Mouse (Mus musculus) spleen, embryonic (tissue): ENCODE results near the gene Crybb2.
"Not testable (repeated sequence)": the region's sequence is repeated elsewhere in the genome, so short reads cannot be mapped to it uniquely, and the experiment has no call there.

Experiments used
- CTCF ChIA-PET: fragments of 350-600 bp; sonication (Branson Sonifier 250); formaldehyde crosslinking; loops from one replicate; lab custom pipeline; 2022; lab: Charles Lee

Gene Crybb2

DNA sequence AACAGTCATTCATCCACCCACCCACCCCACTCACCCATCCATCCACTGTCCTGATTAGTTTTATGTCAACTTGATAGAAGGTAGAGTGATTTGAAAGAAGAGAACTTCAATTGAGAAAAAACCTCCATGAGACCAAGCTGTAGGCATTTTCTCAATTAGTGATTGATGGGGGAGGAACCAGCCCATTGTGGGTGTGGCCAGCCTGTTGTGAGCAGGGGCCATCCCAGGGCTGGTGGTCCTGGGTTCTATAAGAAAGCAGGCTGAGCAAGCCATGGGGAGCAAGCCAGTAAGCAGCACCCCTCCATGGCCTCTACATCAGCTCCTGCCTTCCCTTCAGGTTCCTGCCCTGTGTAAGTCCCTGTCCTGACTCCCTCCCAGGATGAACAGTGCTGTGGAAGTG is at the start of gene Crybb2:
Crybb2 (minus strand) TSS at position 101 of the 400 bp plus-strand sequence.
- CTCF ChIA-PET: no interaction called here

GRCm38 (mm10) chr5:113119291-113119690 is 49.4 kb upstream of the Crybb2 start:
- CTCF ChIA-PET: no interaction called here

DNA sequence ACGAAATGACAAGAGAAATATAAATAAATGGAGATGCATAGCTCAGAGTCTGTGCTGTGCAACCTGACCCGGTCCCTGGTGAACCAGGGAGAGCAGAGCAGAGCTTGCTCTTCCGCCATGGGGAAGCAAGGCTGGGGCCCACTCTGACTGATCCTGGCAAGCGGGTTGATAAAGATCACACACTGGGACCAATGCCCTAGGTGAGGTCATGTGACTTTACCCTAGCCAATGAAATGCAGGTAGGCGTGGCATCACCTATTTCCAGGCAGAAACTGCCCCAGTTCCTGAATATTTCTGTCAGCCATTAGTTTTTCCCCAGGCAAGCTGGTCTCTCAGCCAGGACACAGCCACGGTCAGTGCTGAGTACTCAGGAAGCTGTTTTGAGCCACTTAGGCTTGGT is 48.8 kb upstream of the Crybb2 start:
- CTCF ChIA-PET: interaction anchor here (0.6 kb wide), 1 partner anchor 10 kb away, joined by 5 read pairs; no protein-coding TSS in a partner anchor

DNA sequence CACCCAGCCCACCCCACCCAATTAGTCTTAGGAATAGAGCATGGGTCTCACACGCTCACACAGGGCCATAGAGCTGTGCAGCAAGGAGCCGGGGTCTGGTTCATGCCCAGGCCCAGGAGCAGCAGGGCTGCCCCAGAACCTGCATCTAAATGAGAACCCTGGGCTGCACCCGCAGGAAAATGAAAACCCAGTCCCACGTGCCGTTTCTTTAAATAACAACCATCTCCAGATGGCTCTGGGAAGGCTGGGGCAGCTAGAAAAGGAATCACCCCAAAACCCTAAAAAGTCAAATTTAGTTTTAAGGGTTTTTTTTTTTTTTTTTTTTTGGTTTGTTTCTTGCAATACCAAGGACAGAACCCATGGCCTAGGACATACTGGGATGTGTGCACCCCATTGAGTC is 47.4 kb upstream of the Crybb2 start:
- CTCF ChIA-PET: no interaction called here

GRCm38 (mm10) chr5:113115896-113116295 is 46.0 kb upstream of the Crybb2 start:
- CTCF ChIA-PET: no interaction called here

DNA sequence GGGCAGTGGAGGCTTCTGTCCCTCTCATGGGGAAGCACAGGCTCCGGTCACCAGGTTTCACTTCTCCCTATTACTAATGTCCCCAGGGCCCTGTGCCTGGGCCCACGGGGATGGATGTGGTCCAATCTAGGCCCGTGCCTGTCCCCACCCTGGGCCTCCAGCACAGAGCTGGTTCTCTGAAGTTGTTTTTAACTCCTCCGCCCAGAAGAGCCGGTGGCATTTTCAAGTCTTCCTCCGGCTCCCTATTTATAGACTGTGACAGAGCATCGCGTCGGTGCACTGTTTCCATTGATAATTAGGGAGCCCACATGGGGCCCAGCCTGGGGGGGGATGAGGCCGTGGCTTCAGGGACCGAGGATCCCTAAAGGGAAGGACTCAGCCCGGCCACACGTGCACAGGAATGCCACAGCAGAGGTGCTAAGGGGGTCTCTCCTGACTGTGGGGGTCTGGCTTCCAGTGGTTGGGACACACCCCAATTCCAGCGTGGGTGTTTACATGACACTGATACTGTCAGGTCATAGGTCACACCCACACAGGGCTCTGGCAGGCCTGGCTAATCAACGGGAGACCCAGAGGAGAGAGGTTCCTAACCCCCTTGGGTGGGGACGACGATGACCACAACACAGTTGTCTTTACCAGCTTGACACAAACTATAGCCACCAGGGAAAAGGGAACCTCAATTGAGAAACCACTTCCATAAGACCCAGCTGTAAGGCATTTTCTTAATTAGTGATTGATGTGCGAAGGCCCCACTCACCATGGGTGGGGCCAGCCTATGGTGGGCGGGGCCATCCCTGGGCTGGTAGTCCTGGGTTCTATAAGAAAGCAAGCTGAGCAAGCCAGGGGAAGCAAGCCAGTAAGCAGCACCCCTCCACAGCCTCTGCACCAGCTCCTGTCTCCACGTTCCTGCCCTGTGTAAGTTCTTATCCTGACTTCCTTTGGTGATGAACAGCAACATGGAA is 44.6 kb upstream of the Crybb2 start:
- CTCF ChIA-PET: no interaction called here

- CTCF ChIA-PET: no interaction called here
Observed at GRCm38 (mm10) chr5:113113120-113113519, 43.2 kb upstream of the Crybb2 start.

- CTCF ChIA-PET: interaction anchor here (0.7 kb wide), 1 partner anchor 180 kb away, joined by 3 read pairs; no protein-coding TSS in a partner anchor
Observed at GRCm38 (mm10) chr5:113111336-113111735, 41.4 kb upstream of the Crybb2 start.

DNA sequence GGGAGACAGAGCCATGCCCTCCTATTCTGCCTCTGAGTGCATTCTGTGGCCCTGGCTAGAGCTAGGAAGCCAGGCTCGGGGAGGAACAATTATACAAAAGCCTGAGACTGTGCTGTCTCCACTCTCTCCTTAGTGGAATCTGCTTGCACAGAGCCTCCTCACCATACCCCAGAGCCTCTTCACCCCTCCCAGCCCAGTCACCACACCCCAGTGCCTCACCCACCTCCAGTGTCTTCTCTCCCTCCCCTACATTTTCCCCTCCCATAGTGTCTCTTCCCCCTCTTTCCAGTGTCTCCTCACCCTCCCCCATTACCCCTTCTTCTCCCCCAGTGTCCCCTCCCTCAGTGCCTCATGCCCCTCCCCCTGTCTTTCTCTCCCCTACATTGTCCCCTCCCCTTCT is 41.0 kb upstream of the Crybb2 start:
- CTCF ChIA-PET: interaction anchor here (0.7 kb wide), 1 partner anchor 180 kb away, joined by 3 read pairs; no protein-coding TSS in a partner anchor

GRCm38 (mm10) chr5:113109651-113110050 is 39.7 kb upstream of the Crybb2 start:
- CTCF ChIA-PET: not testable (repeated sequence)

DNA sequence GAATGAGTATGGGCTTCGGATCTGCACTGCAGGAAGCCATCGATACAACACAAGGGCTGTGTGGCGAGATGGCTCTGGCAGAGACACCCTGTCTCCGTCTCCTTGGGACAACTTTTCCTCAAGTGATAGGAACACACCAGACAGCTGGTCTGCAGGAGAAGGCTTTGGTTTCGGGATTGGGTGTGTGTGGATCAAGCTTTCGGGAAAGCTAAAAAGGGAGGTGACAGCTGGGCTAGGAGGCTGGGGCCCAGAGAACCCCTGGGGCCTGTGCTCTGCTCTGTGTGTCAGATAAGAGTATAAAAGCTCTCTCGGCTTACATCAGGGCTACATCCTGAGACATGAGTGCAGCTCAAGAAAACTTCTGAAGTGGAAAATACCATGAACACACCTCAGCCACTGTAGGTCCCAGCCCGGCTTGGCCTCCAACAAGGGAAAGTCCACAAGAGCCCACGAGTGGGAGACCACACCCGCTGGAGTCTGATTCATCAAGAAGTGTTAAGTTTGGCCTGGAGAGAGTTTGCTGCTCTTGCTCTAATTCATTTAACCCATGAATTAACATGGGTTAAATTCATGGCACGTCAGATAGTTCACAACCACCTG is 38.3 kb upstream of the Crybb2 start:
- CTCF ChIA-PET: no interaction called here

GRCm38 (mm10) chr5:113107709-113108108 is 37.8 kb upstream of the Crybb2 start:
- CTCF ChIA-PET: no interaction called here

- CTCF ChIA-PET: no interaction called here
Observed at GRCm38 (mm10) chr5:113106594-113106993, 36.7 kb upstream of the Crybb2 start.

DNA sequence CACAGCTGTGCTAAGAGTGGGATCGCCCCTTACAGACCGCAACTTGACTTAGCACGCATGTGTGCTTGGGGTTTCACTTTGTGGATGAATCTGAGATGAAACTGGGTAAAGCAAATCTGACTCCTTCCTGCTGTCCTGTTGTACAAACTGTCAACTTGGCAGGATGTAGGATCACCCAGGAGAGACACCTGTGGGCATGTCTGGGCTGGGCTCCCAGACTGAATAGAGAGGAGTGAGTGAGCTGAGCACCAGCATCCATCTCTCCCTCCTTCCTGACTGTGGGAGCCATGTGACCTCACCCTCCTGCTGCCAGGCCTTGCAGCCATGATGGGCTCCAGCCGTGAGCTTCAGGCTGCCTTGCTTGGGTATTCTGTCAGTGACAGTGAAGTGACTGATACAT is 35.6 kb upstream of the Crybb2 start:
- CTCF ChIA-PET: no interaction called here

DNA sequence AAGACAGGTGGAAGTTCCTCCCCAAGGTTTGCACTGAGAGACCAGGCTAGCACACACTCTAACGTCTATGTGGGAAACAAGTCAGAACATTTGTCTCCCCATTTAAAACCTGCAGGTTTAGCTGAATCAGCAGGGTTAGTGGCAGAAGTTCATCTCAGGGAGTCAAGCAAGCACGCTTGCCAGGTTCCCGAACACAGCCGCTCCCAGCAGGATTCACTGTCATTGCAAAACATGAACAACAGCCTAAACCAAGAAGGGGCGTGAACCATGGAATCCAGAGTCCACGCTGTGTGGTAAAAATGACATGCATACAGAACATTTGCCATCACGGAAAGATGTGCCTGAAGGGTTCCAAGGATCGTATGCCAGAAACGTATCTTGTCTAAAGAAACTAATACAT is 35.1 kb upstream of the Crybb2 start:
- CTCF ChIA-PET: no interaction called here

GRCm38 (mm10) chr5:113102455-113102854 is 32.5 kb upstream of the Crybb2 start:
- CTCF ChIA-PET: interaction anchor here (0.6 kb wide), 1 partner anchor 184 kb away, joined by 16 read pairs; no protein-coding TSS in a partner anchor

DNA sequence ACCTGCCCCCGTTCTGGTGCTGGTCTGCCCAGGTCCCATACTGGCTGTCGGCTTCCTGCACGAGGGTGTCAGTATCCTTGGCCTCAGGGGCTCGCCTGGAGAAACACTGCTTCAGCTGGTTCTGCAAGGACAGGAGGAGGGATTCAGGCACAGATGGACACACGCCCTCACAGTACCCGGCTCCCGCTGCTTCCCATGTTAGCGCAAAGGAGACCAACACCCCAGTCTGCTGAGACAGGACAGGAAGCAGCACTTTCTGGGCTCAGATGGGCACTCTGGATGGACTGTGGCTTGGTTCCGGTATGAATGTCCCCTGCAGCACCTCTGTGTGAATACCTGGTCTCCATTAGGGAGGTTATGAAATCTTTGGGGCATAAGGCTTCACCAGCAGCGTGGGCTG is 31.5 kb upstream of the Crybb2 start:
- CTCF ChIA-PET: no interaction called here

GRCm38 (mm10) chr5:113100422-113100821 is 30.5 kb upstream of the Crybb2 start:
- CTCF ChIA-PET: interaction anchor here (0.5 kb wide), 1 partner anchor 63 kb away, joined by 4 read pairs; no protein-coding TSS in a partner anchor

DNA sequence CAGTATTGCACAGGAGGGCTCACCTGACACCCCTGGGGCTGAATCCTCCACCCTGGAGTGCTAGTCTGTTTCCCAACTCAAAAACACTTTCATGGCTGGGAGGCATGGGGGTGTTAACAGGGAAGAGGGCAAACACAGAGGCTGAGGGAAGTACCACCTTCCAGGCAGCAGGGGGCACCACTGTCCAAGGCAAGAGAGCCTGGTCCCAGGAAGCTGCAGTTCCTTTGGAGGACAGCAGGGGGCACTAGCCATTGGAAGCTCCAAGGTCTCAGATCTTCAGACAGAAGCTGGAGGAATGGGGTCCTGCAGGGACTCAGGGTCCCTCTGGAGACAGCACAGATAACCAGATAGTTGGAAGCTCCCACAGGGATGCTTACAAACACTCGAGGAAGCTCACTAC is 29.6 kb upstream of the Crybb2 start:
- CTCF ChIA-PET: interaction anchor here (0.6 to 2.0 kb wide), 3 partner anchors 17 to 55 kb away, joined by 3 to 5 read pairs (median 3); no protein-coding TSS in a partner anchor

DNA sequence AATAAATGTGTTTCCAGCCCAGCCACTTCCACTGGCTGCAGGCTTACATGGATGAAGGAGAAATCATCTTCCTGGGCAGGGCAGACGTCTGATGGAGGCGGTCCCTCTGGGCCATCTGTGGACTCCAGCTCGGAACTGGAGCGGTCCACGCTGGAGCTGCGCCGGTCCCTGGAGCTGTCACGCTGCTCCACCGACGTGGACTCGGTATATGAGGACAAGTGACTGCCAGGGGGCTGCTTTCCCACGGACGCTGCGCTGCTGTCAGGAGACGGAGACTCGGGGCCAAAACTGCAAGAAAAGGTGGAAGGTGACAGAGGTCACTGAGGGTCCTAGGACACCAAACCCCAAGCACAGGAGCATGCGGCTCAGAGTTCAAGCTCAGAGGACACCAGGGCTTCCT is 27.6 kb upstream of the Crybb2 start:
- CTCF ChIA-PET: no interaction called here

DNA sequence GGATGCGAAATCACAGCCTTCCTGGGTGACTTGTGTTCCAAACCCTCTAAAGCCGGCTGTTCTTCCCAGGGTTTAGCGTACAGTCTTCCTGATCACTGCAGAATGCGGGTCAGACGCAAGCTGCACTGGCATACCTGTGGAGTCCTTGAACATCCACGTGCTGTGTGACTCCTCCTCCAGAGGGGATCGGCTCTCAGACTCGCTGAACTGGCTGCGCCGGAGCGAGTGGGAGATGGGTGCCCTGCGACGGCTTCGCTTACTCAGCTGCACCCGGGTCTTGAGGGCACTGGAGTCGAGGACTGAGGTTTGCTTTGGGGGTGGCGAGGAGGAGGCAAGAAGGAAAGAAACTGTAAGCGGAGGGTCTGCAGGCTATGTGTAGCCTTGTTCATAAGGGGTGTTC is 25.5 kb upstream of the Crybb2 start:
- CTCF ChIA-PET: no interaction called here

DNA sequence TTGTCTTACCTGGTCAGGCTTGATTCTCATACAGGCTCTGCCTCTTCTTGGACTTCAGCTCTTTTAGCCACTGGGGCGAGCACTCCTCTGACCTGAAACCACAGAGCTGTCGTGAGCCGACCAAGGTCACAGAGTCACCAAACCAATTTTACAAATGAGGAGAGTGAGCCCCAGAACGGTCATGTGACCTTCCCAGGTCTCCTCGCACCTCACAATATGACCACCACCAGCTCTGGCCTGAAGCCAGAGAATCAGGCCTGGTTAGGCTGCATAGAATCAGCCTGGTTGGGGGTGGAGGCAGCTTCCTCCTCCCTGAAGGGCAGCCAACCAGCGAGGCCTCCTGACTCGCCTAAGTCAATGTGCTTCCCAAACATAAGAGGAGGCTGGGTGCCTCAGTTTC is 22.5 kb upstream of the Crybb2 start:
- CTCF ChIA-PET: no interaction called here
